Mouse (Mus musculus) testis, adult 2 months (tissue): ENCODE results near the gene Tm6sf1. TPM values are rescaled to one million over a fixed set of nuclear protein-coding genes. Genes with fewer than 3 reads are reported as not detected.

Source experiments
- H3K27ac ChIP-seq: fragments of 200-500 bp; 2 replicates; pipeline ENCODE4 v1.5.1; 2012; ENCODE audit warnings: low read depth, low read length; ENCODE audit not compliant: control insufficient read depth, insufficient read depth
- H3K27me3 ChIP-seq: fragments of 200-500 bp; 2 replicates; pipeline ENCODE4 v1.6.1; 2012; ENCODE audit warnings: mild to moderate bottlenecking, low read length, moderate library complexity; ENCODE audit not compliant: control insufficient read depth, insufficient read depth
- H3K36me3 ChIP-seq: fragments of 200-500 bp; 2 replicates; pipeline ENCODE4 v1.6.1; 2012; ENCODE audit warnings: mild to moderate bottlenecking, low read length; ENCODE audit not compliant: control insufficient read depth, insufficient read depth
- H3K4me1 ChIP-seq: fragments of 200-500 bp; 2 replicates; pipeline ENCODE4 v1.6.1; 2012; ENCODE audit warnings: low read length; ENCODE audit not compliant: control insufficient read depth, insufficient read depth
- H3K4me3 ChIP-seq: fragments of 200-500 bp; 2 replicates; pipeline ENCODE4 v1.5.1; 2012; ENCODE audit warnings: low read depth, mild to moderate bottlenecking, low read length, moderate library complexity, mixed read lengths; ENCODE audit not compliant: control insufficient read depth
- CTCF ChIP-seq: fragments of 200-500 bp; IDR thresholded peaks from 2 replicates; pipeline ENCODE4 v1.5.1; 2012; ENCODE audit warnings: low read depth, mild to moderate bottlenecking, inconsistent platforms, low read length, moderate library complexity; ENCODE audit not compliant: control insufficient read depth, insufficient read depth, insufficient replicate concordance
- POLR2A ChIP-seq: fragments of 200-500 bp; IDR thresholded peaks from 2 replicates; pipeline ENCODE4 v1.6.1; 2012; ENCODE audit warnings: low read depth, mild to moderate bottlenecking, inconsistent platforms, low read length, moderate library complexity; ENCODE audit not compliant: control insufficient read depth
- polyA plus RNA-seq: library from polyadenylated mRNA; depleted of rRNA; stranded (reverse); fragments of >200 nt; gene quantifications from 2 replicates; pipeline ENCODE4 v1.2.3, GENCODE M21; 2012; rRNA removed

Gene Tm6sf1
- polyA plus RNA-seq, 1 experiment: 9.5 TPM

GRCm38 (mm10) chr7:81933061-81933600 lies 74.3 kb downstream of the Tm6sf1 start:
- Histone ChIP-seq H3K27me3 (no peaks in the 10 kb centered on the region), H3K27ac (peak overlapping the region; percentile 85), H3K36me3 (no peaks in the 10 kb centered on the region), H3K4me3 (peak overlapping the region; percentile 93), H3K4me1 (peaks cover 12% of the 10 kb centered on the region)
- TF ChIP-seq POLR2A (no peak), CTCF (no peak)

GRCm38 (mm10) chr7:81933601-81934266 lies 74.9 kb downstream of the Tm6sf1 start:
- Histone ChIP-seq H3K36me3 (no peaks in the 10 kb centered on the region), H3K27ac (peak overlapping the region; percentile 85)
- TF ChIP-seq POLR2A (peak; percentile 39), CTCF (no peak)

More at GRCm38 (mm10) chr7:81933601-81934266, 74.9 kb downstream of the Tm6sf1 start:
- Histone ChIP-seq H3K4me3 (peak overlapping the region; percentile 93), H3K27me3 (no peaks in the 10 kb centered on the region), H3K4me1 (peaks cover 12% of the 10 kb centered on the region)

Other genes with a start within 250 kb of the Tm6sf1 start
- gene Homer2, start 151.5 kb upstream of the Tm6sf1 start, polyA plus RNA-seq: 1.1 TPM in 2 replicates
- 17.6 and 18.6 TPM in 2 replicates for gene Ramac, start 96.1 kb upstream of the Tm6sf1 start, polyA plus RNA-seq
- gene 3110040N11Rik, start 69.5 kb upstream of the Tm6sf1 start, polyA plus RNA-seq: 12.8 and 15.4 TPM in 2 replicates
- gene Btbd1, start 29.6 kb upstream of the Tm6sf1 start, polyA plus RNA-seq: 183 and 202 TPM in 2 replicates
- not detected in 2 replicates for gene Gm10160, start 3.2 kb upstream of the Tm6sf1 start, polyA plus RNA-seq
- 4.2 and 4.3 TPM in 2 replicates for gene Hdgfl3, start 75.5 kb downstream of the Tm6sf1 start, polyA plus RNA-seq
- 0.96 and 1.2 TPM in 2 replicates for gene Bnc1, start 133.3 kb downstream of the Tm6sf1 start, polyA plus RNA-seq